9 mouse cellular contexts compared by ENCODE assay signal in genomic region chr19:25207731-25208361, GRCm38 (mm10). TPM values are rescaled to one million over a fixed set of nuclear protein-coding genes. Genes with fewer than 3 reads are reported as not detected.
DNase-seq lines count a peak whose midpoint lies in the region; ATAC-seq and TF ChIP-seq lines count a peak whose summit lies in the region.
"Had no signal": no experiment of that assay in that cellular context is flagged by ENCODE, and none has a peak within 500 bp of the region (broad histone marks: within the 10 kb centered on the region; RNA-seq: fewer than 3 reads in every experiment).

No protein-coding gene starts in this region.

- H3K27ac ChIP-seq in heart, embryonic 16.5 days (ENCODE audit: low read length) = no peak overlapping the region
- no peak overlapping the region for H3K27ac ChIP-seq in stomach, postnatal 0 days (replicated peaks)

- peak overlapping the region; percentile 38; the same call in 1 of the 2 replicates for H3K9ac ChIP-seq in heart, embryonic 16.5 days (ENCODE audit: low read length)
- no peak overlapping the region for H3K9ac ChIP-seq in stomach, postnatal 0 days (ENCODE audit: low read length)

- intact Hi-C loops in gastrocnemius, postnatal 14 days (cut with DNase I; ENCODE audit: low total_unique reads) = no loop called here

- H3K27me3 ChIP-seq in heart, embryonic 16.5 days (ENCODE audit: control insufficient read depth, insufficient read depth, low read length) = no peaks in the 10 kb centered on the region; the same call in 1 of the 2 replicates
- no peaks in the 10 kb centered on the region for H3K27me3 ChIP-seq in stomach, postnatal 0 days (ENCODE audit: control insufficient read depth, insufficient read depth, low read length)

- 0 out of 2 replicates have a peak, but pooled peaks have one; percentile 32 for ATAC-seq in heart, embryonic 16.5 days (replicated peaks; ENCODE audit: extremely low read depth, insufficient read depth, low FRiP score)
- no peak for ATAC-seq in stomach, postnatal 0 days (ENCODE audit: low FRiP score, low TSS enrichment)
- ATAC-seq in erythroblast, adult 5-6 weeks (replicated peaks; ENCODE audit: low FRiP score, poor library complexity, severe bottlenecking) = no peak

- H3K9me3 ChIP-seq in heart, embryonic 16.5 days (replicated peaks; ENCODE audit: control insufficient read depth, low read length) = no peaks in the 10 kb centered on the region
- H3K9me3 ChIP-seq in stomach, postnatal 0 days (ENCODE audit: control insufficient read depth, low read length) = no peaks in the 10 kb centered on the region

- H3K4me1 ChIP-seq in heart, embryonic 16.5 days (ENCODE audit: control insufficient read depth, insufficient read depth, low read length) = peaks cover 5% of the 10 kb centered on the region
- H3K4me1 ChIP-seq in stomach, postnatal 0 days (replicated peaks; ENCODE audit: control insufficient read depth, insufficient read depth) = no peaks in the 10 kb centered on the region

- TF ChIP-seq CTCF in stomach, postnatal 0 days (IDR thresholded peaks at IDR 0.05; ENCODE audit: low read depth) = no peak

- H3K36me3 ChIP-seq in heart, embryonic 16.5 days (ENCODE audit: control insufficient read depth, insufficient read depth) = no peaks in the 10 kb centered on the region
- no peaks in the 10 kb centered on the region; the same call in 1 of the 2 replicates for H3K36me3 ChIP-seq in stomach, postnatal 0 days (ENCODE audit: control insufficient read depth, insufficient read depth, low read length)

- peak overlapping the region; percentile 33 for H3K4me2 ChIP-seq in heart, embryonic 16.5 days (ENCODE audit: low read depth, low read length)
- peak overlapping the region; percentile 23 for H3K4me2 ChIP-seq in stomach, postnatal 0 days (replicated peaks; ENCODE audit: low read depth)

- peak; percentile 33 for DNase-seq in gastrocnemius, postnatal 14 days
- DNase-seq in gastrocnemius, adult 8-10 months (ENCODE audit: low spot score in 2 of 2) = no peak
- DNase-seq in embryo, embryonic 11.5 days (ENCODE audit: low read depth, low spot score) = peak; percentile 23
- peak; percentile 3 to 27 for DNase-seq in layer of hippocampus, postnatal 36 days
- DNase-seq in stomach, postnatal 0 days (ENCODE audit: low spot score) = no peak
- no peak for DNase-seq in thymus, postnatal 14 days

- H3K4me3 ChIP-seq in heart, embryonic 16.5 days (ENCODE audit: low read length) = no peak overlapping the region
- H3K4me3 ChIP-seq in stomach, postnatal 0 days (ENCODE audit: low read depth, low read length) = no peak overlapping the region
- H3K4me3 ChIP-seq: erythroblast, embryonic 14.5 days had no signal

- TF ChIP-seq EP300 in stomach, postnatal 0 days (optimal IDR thresholded peaks at IDR 0.05) = no peak

- 20% methylated on average over 23 of the region's 23 CpGs for WGBS in heart, embryonic 16.5 days
- 26% methylated on average over 23 of the region's 23 CpGs for WGBS in stomach, postnatal 0 days

RNA-seq across cellular contexts. Expression of gene Kank1, which starts 28.9 kb away (rescaled TPM):
- total RNA-seq in gastrocnemius, postnatal 14 days (2021) = 10 to 100 TPM; 14.3 to 14.4 TPM
- 10 to 100 TPM; 21.4 to 27.9 (median 24.4) TPM for total RNA-seq in gastrocnemius, adult 8-10 months (2022)
- polyA plus RNA-seq in heart, embryonic 16.5 days (2015; fragmentation: Nextera tagmentation; extraction: Ambion mirVana) = 40.9 and 41.8 TPM in 2 replicates
- total RNA-seq in layer of hippocampus, postnatal 36 days (2021) = 10 to 100 TPM; 21.7 to 24.8 TPM
- 24.5 and 27.4 TPM in 2 replicates for polyA plus RNA-seq in stomach, postnatal 0 days (2015; fragmentation: Nextera tagmentation; extraction: Ambion mirVana)
- 3.1 TPM in 1 of 2 replicates, not detected in the other for total RNA-seq in erythroblast, adult 5-6 weeks (2015; ENCODE audit: low replicate concordance)
- total RNA-seq in erythroblast, adult 5-6 weeks (2017; ENCODE audit: low replicate concordance) = 0.14 TPM in 1 of 2 replicates, not detected in the other
- polyA plus RNA-seq: erythroblast, embryonic 14.5 days had no signal

Comparison
In these comparisons a context has a peak if more than half of its experiments do, and no peak if none do; other contexts are left out.
1. DNase-seq: peak in gastrocnemius, postnatal 14 days (single experiment), embryo, embryonic 11.5 days (single experiment) and layer of hippocampus, postnatal 36 days (2 of 2); none in gastrocnemius, adult 8-10 months (0 of 2), stomach, postnatal 0 days (single experiment) and thymus, postnatal 14 days (single experiment).